Comparison of ENCODE assay signal across 16 mouse cellular contexts in the genomic region with DNA sequence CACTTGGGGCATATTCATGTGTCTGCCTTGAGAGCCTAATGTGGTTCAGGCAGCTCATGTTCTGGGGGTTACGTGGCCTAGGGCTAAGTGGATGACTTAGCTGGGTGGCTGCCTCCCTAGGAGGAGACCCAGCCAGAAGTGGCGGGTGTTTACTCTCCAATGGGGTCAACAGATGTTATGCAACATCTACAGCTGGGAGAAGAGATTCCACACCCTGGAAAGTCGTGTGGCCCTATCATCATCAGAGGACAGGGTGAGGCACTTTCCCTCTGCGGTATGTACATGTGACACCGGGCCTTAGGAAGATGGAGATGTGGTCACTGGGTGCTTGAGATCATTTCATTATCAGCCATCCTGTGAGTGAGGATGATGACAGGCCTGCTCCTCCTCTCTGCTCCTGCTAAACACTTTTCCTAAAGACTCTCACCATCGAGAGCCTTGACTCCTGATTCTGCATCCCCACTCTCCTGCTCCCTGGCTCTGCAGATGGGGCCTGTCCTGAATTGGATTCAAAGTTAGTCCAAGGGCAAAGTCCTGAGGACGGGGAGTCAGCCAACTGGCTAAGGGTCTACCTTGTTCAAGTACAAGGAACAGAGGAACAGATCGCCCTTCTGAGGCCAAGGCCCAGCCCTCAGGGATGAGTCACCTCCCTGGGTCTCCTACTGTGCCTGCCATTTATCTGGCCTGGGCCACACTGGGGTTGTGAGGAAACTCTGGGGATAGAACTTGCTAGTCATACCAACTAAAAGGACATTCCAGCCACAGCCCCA.
A peak's percentile ranks its signal among the peaks of the same experiment; 100 is the strongest.
DNase-seq lines count a peak whose midpoint lies in the region; TF ChIP-seq lines count a peak whose summit lies in the region.
"Had no signal": no experiment of that assay in that cellular context is flagged by ENCODE, and none has a peak within 500 bp of the region (broad histone marks: within the 10 kb centered on the region; RNA-seq: fewer than 3 reads in every experiment).

No protein-coding gene starts in this region.

- no peaks in the 10 kb centered on the region for H3K4me1 ChIP-seq in lung, adult 2 months (ENCODE audit: control insufficient read depth, insufficient read depth, low read length)

- DNase-seq in adrenal gland, adult (ENCODE audit: inconsistent age in 2 of 2, low spot score in 1 of 2), result peak; percentile 36 to 46
- no peak for DNase-seq in adrenal gland, postnatal 4 days (ENCODE audit: low spot score in 2 of 2)
- DNase-seq in lung, postnatal 36 days, result peak; percentile 49
- DNase-seq in lung, adult 2 months, result no peak
- peak; percentile 59 for DNase-seq in heart, adult 8-10 months (ENCODE audit: low spot score)
- DNase-seq in heart, postnatal 36 days, result peak; percentile 50 to 60
- no peak for DNase-seq in kidney, postnatal 10 days
- no peak for DNase-seq in thymus, postnatal 14 days
- DNase-seq: cerebellum, postnatal 25 days; kidney, postnatal 25 days; layer of hippocampus, postnatal 36 days; liver, postnatal 0 days; spleen, adult 18-20 months had no signal

- intact Hi-C loops in heart, postnatal 36 days (cut with DNase I), result no loop called here

- H3K4me3 ChIP-seq in lung, adult 2 months (replicated peaks; ENCODE audit: extremely low read depth, low read depth, low read length), result no peak overlapping the region
- H3K4me3 ChIP-seq: limb, embryonic 13.5 days; midbrain, embryonic 13.5 days; neural tube, embryonic 12.5 days had no signal

- no peak for TF ChIP-seq POLR2A in lung, adult 2 months (IDR thresholded peaks at IDR 0.05; ENCODE audit: borderline replicate concordance, extremely low read depth, low read depth, low read length)

- no peak for TF ChIP-seq CTCF in lung, adult 2 months (IDR thresholded peaks at IDR 0.05; ENCODE audit: insufficient read depth, low read length)

- WGBS in lung, adult 2 months, result 69% methylated on average over 8 of the region's 8 CpGs

Comparison
In these comparisons a context has a peak if more than half of its experiments do, and no peak if none do; other contexts are left out.
1. DNase-seq: peak in adrenal gland, adult (2 of 2), lung, postnatal 36 days (single experiment), heart, adult 8-10 months (single experiment) and heart, postnatal 36 days (2 of 2); none in adrenal gland, postnatal 4 days (0 of 2), lung, adult 2 months (single experiment), kidney, postnatal 10 days (single experiment) and thymus, postnatal 14 days (single experiment).